Mouse (Mus musculus) forebrain, embryonic 11.5 days (tissue): ENCODE measurements around the gene Racgap1. TPM values are rescaled to one million over a fixed set of nuclear protein-coding genes. Genes with fewer than 3 reads are reported as not detected.

Experiments used
- ATAC-seq: fragments of 200-750 bp; cut with Nextera tagmentation; replicated peaks from 2 replicates; pipeline ENCODE4 v1.8.0; 2017; ENCODE audit warnings: moderate TSS enrichment; ENCODE audit not compliant: low FRiP score
- DNase-seq: peaks from one replicate; pipeline ENCODE4 v3.0.0-alpha.2; 2017; ENCODE audit warnings: low spot score
- H3K27ac ChIP-seq: fragments of 300-500 bp; sonication (generic); 2 replicates; pipeline ENCODE4 v1.5.1; 2014; ENCODE audit warnings: low read depth, low read length
- H3K27me3 ChIP-seq: fragments of 300-500 bp; sonication (generic); 2 replicates; pipeline ENCODE4 v1.6.1; 2014; ENCODE audit warnings: mild to moderate bottlenecking, low read length, mixed read lengths; ENCODE audit not compliant: control insufficient read depth, insufficient read depth
- H3K36me3 ChIP-seq: fragments of 300-500 bp; sonication (generic); 2 replicates; pipeline ENCODE4 v1.6.1; 2014; ENCODE audit warnings: mild to moderate bottlenecking, low read length, moderate library complexity, mixed read lengths; ENCODE audit not compliant: control insufficient read depth, insufficient read depth
- H3K4me1 ChIP-seq: fragments of 300-500 bp; sonication (generic); replicated peaks from 2 replicates; pipeline ENCODE4 v1.6.1; 2014; ENCODE audit warnings: low read length, mixed read lengths; ENCODE audit not compliant: control insufficient read depth, insufficient read depth
- H3K4me2 ChIP-seq: fragments of 300-500 bp; sonication (generic); 2 replicates; pipeline ENCODE4 v1.6.1; 2014; ENCODE audit warnings: low read depth, mild to moderate bottlenecking, low read length, moderate library complexity, mixed read lengths; ENCODE audit not compliant: severe bottlenecking
- H3K4me3 ChIP-seq: fragments of 300-500 bp; sonication (generic); 2 replicates; pipeline ENCODE4 v1.5.1; 2014; ENCODE audit warnings: low read depth, low read length
- H3K9ac ChIP-seq: fragments of 300-500 bp; sonication (generic); 2 replicates; pipeline ENCODE4 v1.6.1; 2014; ENCODE audit warnings: low read length
- H3K9me3 ChIP-seq: fragments of 300-500 bp; sonication (generic); 2 replicates; pipeline ENCODE4 v1.6.1; 2016; ENCODE audit warnings: low read length, mixed read lengths; ENCODE audit not compliant: control insufficient read depth
- WGBS: fragments of 180-500 bp; shearing (Covaris S2); extraction: QIAGEN DNeasy Blood & Tissue Kit; methylation state at CpG from one replicate; pipeline ENCODE4 v1.1.7; 2014; 5-methylcytosine and 5-hydroxymethylcytosine counted together
- polyA plus RNA-seq: library from polyadenylated mRNA; unstranded; fragments of >200 nt; fragmentation: Nextera tagmentation; extraction: Ambion mirVana; gene quantifications from 2 replicates; pipeline ENCODE4 v1.2.1, GENCODE M21; 2014

The Racgap1 gene
- polyA plus RNA-seq, 1 experiment from 2014 or later = 217 TPM

GRCm38 (mm10) chr15:99606515-99606914 is 44.9 kb downstream of the Racgap1 start:
- no peak overlapping the region for H3K4me3 ChIP-seq
- no peaks in the 10 kb centered on the region for H3K36me3 ChIP-seq
- ATAC-seq (no peak), DNase-seq (no peak)
- WGBS = 34% methylated on average over 5 of the region's 5 CpGs
- H3K9me3 ChIP-seq = no peaks in the 10 kb centered on the region
- H3K9ac ChIP-seq = no peak overlapping the region
- peaks cover 13% of the 10 kb centered on the region; the same call in 1 of the 2 replicates for H3K4me1 ChIP-seq
- no peaks in the 10 kb centered on the region; the same call in 1 of the 2 replicates for H3K27me3 ChIP-seq
- H3K4me2 ChIP-seq = no peak overlapping the region
- H3K27ac ChIP-seq = no peak overlapping the region

GRCm38 (mm10) chr15:99605595-99605994 is 45.9 kb downstream of the Racgap1 start:
- WGBS = 81% methylated on average over 3 of the region's 3 CpGs
- Histone ChIP-seq H3K4me1 (peaks cover 13% of the 10 kb centered on the region; the same call in 1 of the 2 replicates), H3K9ac (no peak overlapping the region), H3K27ac (no peak overlapping the region), H3K9me3 (no peaks in the 10 kb centered on the region), H3K4me3 (no peak overlapping the region), H3K27me3 (no peaks in the 10 kb centered on the region; the same call in 1 of the 2 replicates), H3K36me3 (no peaks in the 10 kb centered on the region), H3K4me2 (no peak overlapping the region)
- DNase-seq = no peak
- ATAC-seq = no peak

- ATAC-seq = no peak
- Histone ChIP-seq H3K4me3 (no peak overlapping the region), H3K9ac (no peak overlapping the region), H3K4me2 (no peak overlapping the region), H3K27me3 (no peaks in the 10 kb centered on the region; the same call in 1 of the 2 replicates), H3K4me1 (peaks cover 16% of the 10 kb centered on the region; the same call in 1 of the 2 replicates), H3K9me3 (no peaks in the 10 kb centered on the region), H3K27ac (no peak overlapping the region), H3K36me3 (no peaks in the 10 kb centered on the region)
- no peak for DNase-seq
- 82% methylated on average over 7 of the region's 7 CpGs for WGBS
Measured at GRCm38 (mm10) chr15:99603216-99603615, 48.2 kb downstream of the Racgap1 start.

- DNase-seq (no peak), ATAC-seq (no peak)
- H3K4me3 ChIP-seq = no peak overlapping the region
- no peak overlapping the region for H3K27ac ChIP-seq
- H3K9me3 ChIP-seq = no peaks in the 10 kb centered on the region
- H3K4me1 ChIP-seq = peaks cover 10% of the 10 kb centered on the region; the same call in 1 of the 2 replicates
- WGBS = 77% methylated on average over 17 of the region's 17 CpGs
- no peaks in the 10 kb centered on the region for H3K36me3 ChIP-seq
- H3K9ac ChIP-seq = no peak overlapping the region
- peaks cover 2% of the 10 kb centered on the region; the same call in 1 of the 2 replicates for H3K27me3 ChIP-seq
- H3K4me2 ChIP-seq = no peak overlapping the region
Measured at GRCm38 (mm10) chr15:99602206-99602820, 49.1 kb downstream of the Racgap1 start.

- WGBS = 37% methylated on average over 5 of the region's 5 CpGs
- H3K4me1 ChIP-seq = peaks cover 8% of the 10 kb centered on the region; the same call in 1 of the 2 replicates
- no peak for ATAC-seq
- H3K9ac ChIP-seq = no peak overlapping the region
- H3K9me3 ChIP-seq = no peaks in the 10 kb centered on the region
- H3K27me3 ChIP-seq = peaks cover 2% of the 10 kb centered on the region; the same call in 1 of the 2 replicates
- no peak overlapping the region for H3K27ac ChIP-seq
- H3K4me3 ChIP-seq = no peak overlapping the region
- no peak for DNase-seq
- no peak overlapping the region for H3K4me2 ChIP-seq
- H3K36me3 ChIP-seq = no peaks in the 10 kb centered on the region
Measured at GRCm38 (mm10) chr15:99601823-99602120, 49.7 kb downstream of the Racgap1 start.

- Histone ChIP-seq H3K4me2 (no peak within 1 kb of the TSS), H3K36me3 (no peaks in the 10 kb centered on the region), H3K4me3 (no peak within 1 kb of the TSS), H3K9ac (no peak within 1 kb of the TSS), H3K27ac (no peak within 1 kb of the TSS), H3K27me3 (peaks cover 2% of the 10 kb centered on the region; the same call in 1 of the 2 replicates), H3K9me3 (no peaks in the 10 kb centered on the region), H3K4me1 (peaks cover 7% of the 10 kb centered on the region; the same call in 1 of the 2 replicates)
- DNase-seq (no peak), ATAC-seq (no peak)
- 55% methylated on average over 22 of the region's 22 CpGs for WGBS
Measured at GRCm38 (mm10) chr15:99600986-99601822, 50.3 kb downstream of the Racgap1 start, which contains the start of gene Aqp6. Gene Aqp6, plus strand, starts transcription at chr15:99601400.

- peaks cover 6% of the 10 kb centered on the region; the same call in 1 of the 2 replicates for H3K4me1 ChIP-seq
- H3K27ac ChIP-seq = no peak overlapping the region
- DNase-seq (no peak), ATAC-seq (no peak)
- H3K9me3 ChIP-seq = no peaks in the 10 kb centered on the region
- no peak overlapping the region for H3K9ac ChIP-seq
- no peak overlapping the region for H3K4me3 ChIP-seq
- no peaks in the 10 kb centered on the region for H3K36me3 ChIP-seq
- no peak overlapping the region for H3K4me2 ChIP-seq
- WGBS = 62% methylated on average over 17 of the region's 17 CpGs
- H3K27me3 ChIP-seq = peaks cover 4% of the 10 kb centered on the region; the same call in 1 of the 2 replicates
Measured at GRCm38 (mm10) chr15:99599245-99600070, 52.0 kb downstream of the Racgap1 start.

GRCm38 (mm10) chr15:99597596-99597995 is 53.9 kb downstream of the Racgap1 start:
- no peak overlapping the region for H3K4me2 ChIP-seq
- no peak overlapping the region for H3K27ac ChIP-seq
- H3K9me3 ChIP-seq = no peaks in the 10 kb centered on the region
- ATAC-seq (no peak), DNase-seq (no peak)
- H3K36me3 ChIP-seq = no peaks in the 10 kb centered on the region
- no peak overlapping the region for H3K9ac ChIP-seq
- peaks cover 17% of the 10 kb centered on the region for H3K27me3 ChIP-seq
- H3K4me1 ChIP-seq = peaks cover 6% of the 10 kb centered on the region; the same call in 1 of the 2 replicates
- WGBS = 53% methylated on average over 8 of the region's 8 CpGs
- H3K4me3 ChIP-seq = no peak overlapping the region
